Mouse (Mus musculus) gastrocnemius, adult 8-10 months (tissue): Measurements from ENCODE around the gene Spire2. TPM values are rescaled to one million over a fixed set of nuclear protein-coding genes. Genes with fewer than 3 reads are reported as not detected.
"Not testable (repeated sequence)": the region's sequence is repeated elsewhere in the genome, so short reads cannot be mapped to it uniquely, and the experiment has no call there.

Experiments
- DNase-seq, 2 experiments: peaks; one replicate each; pipeline ENCODE4 v3.0.0; 2022; ENCODE audit warnings: low spot score in 2 of 2
- total RNA-seq, 4 experiments: library from RNA; stranded (reverse); gene quantifications; 2 replicates each; pipeline ENCODE4 v1.2.4; 2022

The Spire2 gene
- total RNA-seq, 4 experiments from 2014 or later = 0.16 to 0.22 (median 0.20) TPM; not detected in 1

DNA sequence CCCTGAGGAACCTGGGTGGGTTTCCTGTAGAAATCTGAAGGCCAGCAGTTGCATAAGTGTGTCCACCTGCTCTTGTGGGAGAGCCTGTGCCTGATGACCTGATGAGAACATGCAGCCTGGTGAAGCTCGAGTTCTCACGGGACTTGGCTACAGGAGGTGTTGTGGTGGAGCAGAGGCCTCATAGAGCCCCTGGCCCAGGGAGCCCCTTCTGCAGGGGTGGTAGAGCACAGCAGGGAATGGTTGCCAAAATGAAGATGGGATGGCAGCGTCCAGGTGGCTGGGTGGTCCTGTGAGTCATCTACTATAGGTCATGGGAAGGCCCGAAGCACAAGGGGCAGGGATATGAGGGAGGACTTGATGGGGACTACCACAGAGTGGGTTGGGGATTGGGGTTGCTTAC, 49.2 kb downstream of the Spire2 start:
- no peak for DNase-seq

GRCm38 (mm10) chr8:123382516-123382915, 50.0 kb downstream of the Spire2 start:
- no peak for DNase-seq

DNA sequence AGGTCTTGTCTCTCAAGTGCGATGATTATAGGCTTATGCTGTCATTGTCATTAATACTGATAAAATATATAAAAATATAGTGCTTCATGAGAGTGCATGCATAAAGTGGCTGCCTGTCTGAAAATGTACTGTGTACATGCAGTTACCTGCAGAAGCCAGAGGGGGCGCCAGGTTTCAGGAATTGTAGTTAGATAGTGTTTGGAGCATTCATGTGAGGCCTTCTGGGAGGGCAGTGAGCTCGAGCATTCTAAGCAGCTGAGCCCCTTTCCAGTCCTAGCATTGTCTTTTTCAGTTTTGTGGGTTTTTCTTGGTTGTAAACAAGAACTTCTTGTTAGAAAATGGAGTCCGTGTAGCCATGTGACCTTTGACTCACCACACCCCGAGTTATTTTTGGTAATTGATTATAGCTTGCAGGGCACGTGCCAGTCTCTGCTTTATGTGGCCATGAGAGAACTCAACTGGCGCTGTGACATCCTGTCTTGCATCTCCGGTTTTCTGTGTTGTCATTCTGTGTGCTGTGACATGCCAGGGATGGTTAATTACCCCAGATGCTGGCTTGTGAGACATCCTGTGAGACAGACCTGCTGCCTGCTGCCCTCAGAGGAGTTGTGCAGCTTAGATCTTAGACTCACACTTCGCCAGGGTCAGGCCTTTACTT, 52.5 kb downstream of the Spire2 start:
- DNase-seq = no peak

DNA sequence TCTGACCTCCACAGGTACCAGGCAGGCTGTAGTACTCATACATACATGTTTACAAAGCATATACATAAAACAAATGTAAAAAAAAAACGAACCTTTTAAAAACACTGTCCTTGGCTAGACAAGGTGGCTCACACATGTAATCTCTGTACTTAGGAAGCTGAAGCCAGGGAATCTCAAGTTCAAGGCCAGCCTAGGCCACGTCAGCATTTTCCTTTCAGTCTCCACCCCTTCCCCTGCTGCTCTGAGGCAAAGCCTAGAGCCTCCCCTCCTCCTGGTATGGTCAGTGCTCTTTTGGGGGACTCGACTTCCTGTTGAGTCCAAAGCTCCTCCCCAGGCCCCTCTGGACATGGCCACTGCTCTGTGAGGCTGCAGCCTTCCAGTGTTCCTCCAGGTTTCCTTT, 54.5 kb downstream of the Spire2 start:
- DNase-seq = no peak

GRCm38 (mm10) chr8:123387801-123388200, 55.3 kb downstream of the Spire2 start:
- no peak for DNase-seq

GRCm38 (mm10) chr8:123389026-123389425, 56.5 kb downstream of the Spire2 start:
- no peak for DNase-seq

GRCm38 (mm10) chr8:123398308-123398707, 65.8 kb downstream of the Spire2 start:
- no peak for DNase-seq

DNA sequence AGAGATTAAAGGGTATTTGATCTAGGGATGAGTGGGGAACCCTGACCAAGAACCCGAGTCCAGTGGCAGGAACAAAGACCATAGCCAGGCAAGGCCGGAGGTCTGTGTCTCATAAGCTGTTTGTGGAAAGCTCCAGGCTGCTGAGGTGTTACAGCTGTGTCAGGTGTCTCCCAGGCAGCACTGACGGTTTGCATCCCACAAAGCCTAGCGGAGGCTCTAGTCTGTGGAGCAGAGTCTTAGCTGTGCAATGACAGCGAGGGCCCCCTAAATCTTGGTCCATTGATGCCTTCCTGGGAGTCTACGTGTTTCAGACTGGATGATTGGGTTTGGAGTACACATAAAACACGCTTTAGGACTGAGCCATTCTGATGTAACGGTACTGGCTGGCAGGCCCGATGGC, 69.4 kb downstream of the Spire2 start:
- no peak for DNase-seq

GRCm38 (mm10) chr8:123402730-123403326, 70.3 kb downstream of the Spire2 start:
- DNase-seq = no peak

DNA sequence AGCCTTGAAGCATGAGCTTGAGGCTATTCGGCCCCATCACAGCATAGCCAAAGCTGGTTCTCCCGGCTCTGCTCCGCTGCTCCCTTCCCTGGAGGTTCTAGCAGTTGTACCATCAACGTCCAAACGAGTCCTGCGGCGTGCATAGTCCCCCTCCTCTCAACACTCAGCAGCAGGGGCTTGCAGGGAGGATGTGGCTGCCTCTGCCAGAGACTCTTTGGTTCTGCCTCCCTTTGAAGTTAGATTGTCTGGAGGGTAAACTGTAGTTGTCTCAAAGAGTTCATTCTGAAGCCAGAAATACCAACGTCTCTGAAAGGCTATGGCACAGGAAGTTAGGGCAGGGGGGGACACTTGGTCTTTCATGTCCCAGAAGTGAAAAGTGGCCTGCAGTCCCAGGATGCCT, 72.0 kb downstream of the Spire2 start:
- DNase-seq = no peak

DNA sequence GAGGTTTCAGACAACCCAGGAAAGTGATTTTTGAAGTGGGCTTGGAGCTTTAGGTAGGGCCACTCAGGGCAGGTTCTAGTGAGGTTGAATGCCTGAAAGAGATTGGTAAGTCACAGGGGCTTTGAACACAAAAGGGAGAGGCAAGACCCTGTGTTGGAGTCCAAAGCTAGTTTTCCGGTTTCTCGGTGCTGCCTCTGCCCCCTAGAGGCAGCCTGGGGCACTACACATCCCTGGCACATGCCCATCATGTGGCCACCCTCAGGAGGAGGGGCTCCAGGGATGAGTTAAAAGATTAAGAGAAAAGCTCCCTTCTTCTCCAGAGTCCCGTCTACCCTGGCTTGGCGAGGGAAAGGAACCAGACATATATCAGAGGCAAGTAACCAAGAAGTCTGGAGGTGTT, 74.3 kb downstream of the Spire2 start, which contains the start of gene Mc1r:
TSS of gene Mc1r (plus strand) at position 322 of the 400 bp plus-strand sequence.
- DNase-seq = peak; percentile 33 to 42

GRCm38 (mm10) chr8:123407612-123408011, 75.1 kb downstream of the Spire2 start:
- no peak for DNase-seq

- DNase-seq = no peak
Observed at GRCm38 (mm10) chr8:123408586-123409544, 76.4 kb downstream of the Spire2 start.

DNA sequence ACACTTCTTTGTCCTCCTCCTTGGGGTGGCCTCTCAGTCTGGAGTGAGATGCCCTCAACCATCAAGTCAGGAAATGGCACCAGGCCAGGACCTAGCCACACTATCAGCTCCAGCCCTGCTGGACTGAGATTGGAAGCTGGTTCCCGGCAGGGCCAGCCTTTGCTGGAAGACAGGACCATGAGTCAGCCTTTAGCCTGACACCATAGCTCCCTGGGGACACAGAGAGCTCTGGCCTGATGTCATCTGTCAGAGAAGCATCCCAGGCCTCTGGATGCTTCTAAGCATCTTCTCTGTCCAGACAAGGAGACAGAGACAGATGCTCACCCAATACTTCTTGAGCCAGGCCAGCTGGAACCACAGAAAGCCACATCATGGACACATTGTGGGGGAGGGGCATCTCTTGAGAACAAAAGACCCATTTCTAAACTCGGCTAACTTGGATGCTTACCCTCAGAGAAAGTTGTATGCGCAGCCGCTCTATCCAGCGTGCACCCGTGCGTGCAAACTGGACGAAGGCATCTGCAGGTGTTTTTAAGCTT, 77.6 kb downstream of the Spire2 start:
- DNase-seq = peak in 1 of 2 experiments; percentile 30

DNA sequence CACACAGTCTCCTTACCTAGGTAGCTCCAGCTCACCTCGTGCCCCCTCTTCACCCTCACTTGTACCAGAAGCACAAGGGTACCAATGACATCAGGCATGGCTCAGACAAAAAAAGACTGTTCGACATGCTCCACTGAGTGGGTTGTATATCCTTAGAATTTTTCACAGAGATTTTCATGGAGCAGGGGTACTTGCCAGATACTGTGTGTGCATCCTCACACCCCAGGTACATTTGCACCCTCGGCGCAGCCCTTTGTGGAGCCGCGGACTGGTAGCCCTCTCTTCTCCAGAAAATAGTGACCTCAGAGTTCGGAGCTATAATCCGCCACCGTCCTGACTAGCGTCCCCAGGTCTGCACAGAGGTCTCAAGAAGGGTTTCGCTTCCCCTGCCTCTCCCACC, 78.3 kb downstream of the Spire2 start:
- no peak for DNase-seq

- no peak for DNase-seq
Observed at GRCm38 (mm10) chr8:123411246-123411645, 78.7 kb downstream of the Spire2 start, which contains the start of gene Tubb3. Gene Tubb3, plus strand, starts transcription at chr8:123411424.

GRCm38 (mm10) chr8:123411781-123412327, 79.3 kb downstream of the Spire2 start:
- no peak for DNase-seq

- DNase-seq = no peak
Observed at GRCm38 (mm10) chr8:123412560-123413170, 80.2 kb downstream of the Spire2 start.

DNA sequence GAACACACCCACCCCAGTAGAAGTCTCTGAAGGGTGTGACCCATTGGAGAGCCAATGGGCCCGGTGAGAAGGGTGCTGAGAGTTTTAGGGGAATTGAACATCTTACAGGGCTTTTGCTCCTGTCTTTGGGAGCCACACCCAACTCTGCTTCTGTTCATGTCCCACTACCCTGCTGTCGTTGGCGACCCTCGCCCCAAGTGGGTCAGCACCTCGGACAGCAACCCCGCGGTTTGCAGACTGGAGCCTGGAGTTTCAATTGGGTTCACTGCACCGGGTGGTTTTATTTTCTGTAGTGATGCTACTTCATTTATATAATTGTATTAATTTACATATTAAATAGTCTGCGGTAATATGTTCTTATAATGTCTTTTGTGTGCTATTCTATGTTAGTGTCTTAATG, 81.7 kb downstream of the Spire2 start:
- DNase-seq = no peak

- not testable (repeated sequence) for DNase-seq
Observed at GRCm38 (mm10) chr8:123414997-123415696, 82.6 kb downstream of the Spire2 start.
